Mouse (Mus musculus): ENCODE results near the gene Ehd4. TPM values are rescaled to one million over a fixed set of nuclear protein-coding genes. Genes with fewer than 3 reads are reported as not detected.

Ehd4 gene
- polyA plus RNA-seq, 1 experiment from 2014 or later = 9.7 TPM

DNA sequence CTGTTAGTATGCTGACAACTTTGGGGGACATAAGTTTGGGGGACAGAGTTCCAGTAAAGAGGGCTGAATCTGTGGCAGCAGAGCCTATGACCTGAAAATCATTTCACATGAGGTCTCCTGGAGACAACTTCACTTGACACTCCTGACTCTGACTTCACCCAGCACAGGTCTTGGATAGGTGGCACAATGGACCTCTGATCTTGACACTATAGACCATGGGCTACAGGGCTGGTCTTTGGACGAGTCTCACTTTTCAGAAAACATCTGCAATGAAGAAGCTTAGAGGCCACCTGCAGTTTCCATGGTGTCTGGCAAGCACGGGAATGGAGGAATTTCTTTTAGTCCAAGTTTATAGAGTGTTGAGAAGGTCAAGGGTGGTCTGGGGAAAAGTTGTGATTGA lies 52.0 kb downstream of the Ehd4 start:
- 58% methylated on average over 2 of the region's 2 CpGs for WGBS
- H3K9me3 ChIP-seq = no peaks in the 10 kb centered on the region
- H3K4me1 ChIP-seq = no peaks in the 10 kb centered on the region
- no peak overlapping the region for H3K27ac ChIP-seq (replicated peaks)
- H3K4me2 ChIP-seq (replicated peaks) = no peak overlapping the region
- H3K36me3 ChIP-seq = no peaks in the 10 kb centered on the region
- ATAC-seq (replicated peaks) = no peak
- no peak overlapping the region for H3K9ac ChIP-seq (replicated peaks)
- no peak overlapping the region for H3K4me3 ChIP-seq
- no peaks in the 10 kb centered on the region for H3K27me3 ChIP-seq

DNA sequence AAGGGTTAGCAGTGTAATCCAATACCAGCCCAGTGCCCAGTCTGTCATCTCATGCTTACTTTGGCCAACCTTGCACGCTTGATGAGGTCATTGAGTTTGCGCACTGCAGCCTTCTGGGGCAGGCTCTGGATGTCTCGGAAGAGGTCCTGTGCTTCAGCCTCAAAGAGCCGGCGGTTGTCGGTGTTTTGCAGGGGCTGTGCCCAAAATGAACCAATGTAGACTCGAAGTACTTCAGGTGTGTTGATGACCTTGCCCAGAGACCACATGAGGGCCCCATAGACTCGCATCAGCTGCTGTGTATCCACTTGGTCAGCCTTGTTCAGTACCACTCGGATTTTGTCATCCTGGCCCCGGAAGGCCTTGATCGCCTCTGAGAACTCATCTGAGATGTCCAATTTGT lies 52.4 kb downstream of the Ehd4 start:
- Histone ChIP-seq H3K4me3 (no peak overlapping the region), H3K4me2 (replicated peaks) (no peak overlapping the region), H3K27me3 (no peaks in the 10 kb centered on the region), H3K27ac (replicated peaks) (no peak overlapping the region), H3K4me1 (no peaks in the 10 kb centered on the region), H3K36me3 (no peaks in the 10 kb centered on the region), H3K9me3 (no peaks in the 10 kb centered on the region), H3K9ac (replicated peaks) (no peak overlapping the region)
- WGBS = 93% methylated on average over 11 of the region's 11 CpGs
- ATAC-seq (replicated peaks) = no peak

DNA sequence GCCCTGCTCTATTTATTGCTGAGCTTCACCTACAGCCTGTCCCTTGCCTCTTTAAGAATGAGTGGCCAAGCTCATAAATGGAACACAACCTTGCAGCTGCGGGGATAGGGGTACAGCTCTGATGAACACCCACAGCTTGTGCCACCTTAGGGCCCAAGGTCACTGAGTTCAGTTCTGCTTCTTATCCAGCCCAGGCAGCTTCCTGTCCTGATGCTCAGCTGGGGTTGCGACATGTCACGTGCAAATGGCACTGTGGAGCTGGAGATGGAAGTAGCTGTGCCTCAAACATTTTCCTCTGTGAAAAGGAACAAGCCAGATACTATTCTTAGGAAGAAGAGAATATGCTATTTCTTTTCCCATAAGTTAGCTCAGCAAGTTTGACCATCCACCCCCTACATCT lies 54.5 kb downstream of the Ehd4 start:
- H3K27ac ChIP-seq (replicated peaks) = no peak overlapping the region
- 86% methylated on average over 3 of the region's 3 CpGs for WGBS
- H3K4me1 ChIP-seq = no peaks in the 10 kb centered on the region
- no peaks in the 10 kb centered on the region for H3K27me3 ChIP-seq
- H3K4me3 ChIP-seq = no peak overlapping the region
- no peaks in the 10 kb centered on the region for H3K36me3 ChIP-seq
- H3K4me2 ChIP-seq (replicated peaks) = no peak overlapping the region
- no peaks in the 10 kb centered on the region for H3K9me3 ChIP-seq
- H3K9ac ChIP-seq (replicated peaks) = no peak overlapping the region
- no peak for ATAC-seq (replicated peaks)

DNA sequence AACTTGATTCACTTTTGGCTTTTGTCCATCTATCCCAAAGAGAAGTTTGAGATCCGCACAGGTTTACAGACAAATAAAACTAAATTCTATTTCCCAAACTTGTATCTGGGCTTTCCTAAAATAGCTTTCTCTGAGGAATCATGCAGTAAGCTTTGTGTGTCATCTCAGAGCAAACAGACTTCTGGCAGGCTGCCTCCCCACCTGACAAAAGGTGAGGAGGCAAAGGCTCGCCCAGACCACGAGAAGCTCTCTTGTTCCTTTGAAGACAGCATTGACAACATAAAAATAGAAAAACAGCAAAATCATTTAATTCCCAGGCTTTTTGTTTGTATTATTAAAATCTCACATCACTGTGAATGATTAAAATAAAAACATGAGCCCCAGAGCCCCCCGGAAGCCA lies 55.1 kb downstream of the Ehd4 start:
- Histone ChIP-seq H3K4me2 (replicated peaks) (no peak overlapping the region), H3K27ac (replicated peaks) (no peak overlapping the region), H3K36me3 (no peaks in the 10 kb centered on the region), H3K9me3 (no peaks in the 10 kb centered on the region), H3K4me3 (no peak overlapping the region), H3K27me3 (no peaks in the 10 kb centered on the region), H3K9ac (replicated peaks) (no peak overlapping the region), H3K4me1 (no peaks in the 10 kb centered on the region)
- 81% methylated on average over 4 of the region's 4 CpGs for WGBS
- ATAC-seq (replicated peaks) = no peak

DNA sequence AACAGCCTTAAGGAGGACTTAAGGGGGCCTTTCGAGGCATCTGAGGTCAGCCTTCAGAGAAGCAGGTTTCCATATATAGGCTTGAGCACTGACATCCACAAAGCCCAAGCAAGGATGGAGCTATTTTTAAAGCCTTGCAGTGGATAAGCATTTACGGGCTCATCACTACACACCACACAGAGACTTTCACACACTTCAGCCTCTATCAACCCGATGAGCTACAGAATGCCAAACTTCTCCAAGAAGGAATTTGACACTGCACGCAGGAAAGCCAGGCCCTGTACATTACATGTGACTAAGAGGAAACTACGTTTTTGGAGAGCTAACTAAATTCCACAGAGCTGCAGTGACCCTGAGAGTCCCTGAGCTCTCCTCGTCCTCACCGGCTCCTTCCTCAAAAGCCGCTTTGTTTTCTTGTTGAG lies 55.6 kb downstream of the Ehd4 start:
- 81% methylated on average over 8 of the region's 8 CpGs for WGBS
- H3K27ac ChIP-seq (replicated peaks) = no peak overlapping the region
- H3K9ac ChIP-seq (replicated peaks) = no peak overlapping the region
- no peak for ATAC-seq (replicated peaks)
- H3K4me3 ChIP-seq = no peak overlapping the region
- no peaks in the 10 kb centered on the region for H3K36me3 ChIP-seq
- H3K4me2 ChIP-seq (replicated peaks) = no peak overlapping the region
- H3K4me1 ChIP-seq = no peaks in the 10 kb centered on the region
- no peaks in the 10 kb centered on the region for H3K9me3 ChIP-seq
- no peaks in the 10 kb centered on the region for H3K27me3 ChIP-seq

DNA sequence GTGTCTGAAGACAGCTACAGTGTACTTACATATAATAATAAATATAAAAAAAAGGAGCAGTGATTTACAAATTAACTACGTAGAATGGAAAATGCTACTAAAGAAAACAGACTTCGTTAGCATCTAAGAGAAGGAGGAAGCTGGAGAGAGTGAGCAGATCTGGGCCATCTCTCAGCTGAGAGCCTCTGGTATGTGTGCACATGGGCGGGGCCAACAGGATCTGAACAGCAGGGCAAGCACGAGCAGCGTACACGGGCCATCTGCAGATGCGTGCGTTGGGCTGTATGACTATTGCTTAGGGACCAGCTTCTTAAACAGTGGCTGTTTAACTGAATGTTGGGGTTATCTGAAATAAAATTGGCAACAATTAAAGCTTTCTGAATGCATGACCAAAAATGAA lies 56.5 kb downstream of the Ehd4 start:
- ATAC-seq (replicated peaks) = no peak
- Histone ChIP-seq H3K36me3 (no peaks in the 10 kb centered on the region), H3K27me3 (no peaks in the 10 kb centered on the region), H3K9me3 (no peaks in the 10 kb centered on the region), H3K27ac (replicated peaks) (no peak overlapping the region), H3K4me3 (no peak overlapping the region), H3K4me2 (replicated peaks) (no peak overlapping the region), H3K9ac (replicated peaks) (no peak overlapping the region), H3K4me1 (no peaks in the 10 kb centered on the region)
- WGBS = 83% methylated on average over 8 of the region's 8 CpGs

DNA sequence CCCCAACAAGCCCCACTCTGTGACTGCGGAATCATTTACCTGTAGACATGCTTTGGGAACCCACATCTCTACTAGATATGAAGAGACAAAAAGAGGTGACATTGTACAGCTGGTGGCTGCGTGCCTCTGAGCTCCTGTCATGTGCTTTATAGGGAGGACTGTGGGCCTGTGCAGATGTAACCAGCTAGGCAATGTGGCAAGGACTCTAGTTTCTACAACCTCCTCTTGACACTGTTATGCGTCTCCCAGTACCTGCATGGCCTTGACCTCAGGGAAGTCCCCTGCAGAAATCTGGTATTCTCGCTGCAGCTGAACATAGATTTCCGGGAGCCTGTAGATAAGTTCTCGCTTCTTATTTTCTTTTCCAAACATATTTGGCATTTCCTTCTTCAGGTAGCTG lies 57.7 kb downstream of the Ehd4 start:
- Histone ChIP-seq H3K9me3 (no peaks in the 10 kb centered on the region), H3K4me1 (no peaks in the 10 kb centered on the region), H3K36me3 (no peaks in the 10 kb centered on the region), H3K27ac (replicated peaks) (no peak overlapping the region), H3K27me3 (no peaks in the 10 kb centered on the region), H3K4me3 (no peak overlapping the region), H3K4me2 (replicated peaks) (no peak overlapping the region), H3K9ac (replicated peaks) (no peak overlapping the region)
- no peak for ATAC-seq (replicated peaks)
- WGBS = 92% methylated on average over 6 of the region's 6 CpGs

DNA sequence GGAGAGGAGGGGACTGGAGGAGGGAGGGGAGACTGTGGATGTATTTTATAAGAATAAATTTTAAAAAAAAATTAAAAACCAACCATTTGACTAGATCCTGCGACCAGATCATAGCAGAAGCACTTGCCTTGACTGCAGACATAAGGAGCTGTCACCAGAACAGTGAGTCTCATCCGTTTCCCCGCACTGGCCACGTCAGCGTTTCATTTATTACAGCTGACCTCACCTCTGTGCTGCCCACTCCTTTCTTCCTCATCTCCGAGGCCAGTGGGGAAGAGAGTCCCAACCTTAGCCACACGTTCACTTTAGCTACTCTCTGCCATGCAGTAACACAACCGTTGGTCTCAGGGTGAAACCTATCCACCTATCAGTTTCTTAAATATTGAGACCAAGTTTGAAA lies 58.2 kb downstream of the Ehd4 start:
- Histone ChIP-seq H3K36me3 (no peaks in the 10 kb centered on the region), H3K4me2 (replicated peaks) (no peak overlapping the region), H3K27ac (replicated peaks) (no peak overlapping the region), H3K4me3 (no peak overlapping the region), H3K9ac (replicated peaks) (no peak overlapping the region), H3K9me3 (no peaks in the 10 kb centered on the region), H3K4me1 (no peaks in the 10 kb centered on the region), H3K27me3 (no peaks in the 10 kb centered on the region)
- 83% methylated on average over 8 of the region's 8 CpGs for WGBS
- no peak for ATAC-seq (replicated peaks)

DNA sequence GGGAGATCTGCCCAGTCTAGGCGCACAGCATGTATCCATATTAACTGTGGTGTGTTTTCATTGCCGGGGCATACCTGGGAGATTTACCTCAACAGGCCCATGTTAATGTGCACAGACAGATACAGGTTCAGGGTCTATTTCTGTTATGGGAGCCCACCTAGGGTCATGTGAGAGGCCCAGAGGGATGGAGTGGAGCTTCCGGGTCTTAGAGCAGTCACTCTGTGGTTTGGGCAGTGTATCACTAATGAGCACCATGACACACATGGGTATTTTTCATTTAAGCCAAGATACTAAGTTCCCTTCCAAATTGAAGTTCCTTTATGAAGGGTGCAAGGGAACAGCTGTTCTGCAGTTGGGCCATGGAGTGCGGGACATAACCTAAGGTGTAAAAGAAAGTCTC lies 59.2 kb downstream of the Ehd4 start:
- no peaks in the 10 kb centered on the region for H3K36me3 ChIP-seq
- no peak overlapping the region for H3K4me3 ChIP-seq
- H3K4me1 ChIP-seq = no peaks in the 10 kb centered on the region
- no peak for ATAC-seq (replicated peaks)
- 96% methylated on average over 4 of the region's 4 CpGs for WGBS
- H3K4me2 ChIP-seq (replicated peaks) = no peak overlapping the region
- H3K9me3 ChIP-seq = no peaks in the 10 kb centered on the region
- no peak overlapping the region for H3K27ac ChIP-seq (replicated peaks)
- H3K27me3 ChIP-seq = no peaks in the 10 kb centered on the region
- H3K9ac ChIP-seq (replicated peaks) = no peak overlapping the region

DNA sequence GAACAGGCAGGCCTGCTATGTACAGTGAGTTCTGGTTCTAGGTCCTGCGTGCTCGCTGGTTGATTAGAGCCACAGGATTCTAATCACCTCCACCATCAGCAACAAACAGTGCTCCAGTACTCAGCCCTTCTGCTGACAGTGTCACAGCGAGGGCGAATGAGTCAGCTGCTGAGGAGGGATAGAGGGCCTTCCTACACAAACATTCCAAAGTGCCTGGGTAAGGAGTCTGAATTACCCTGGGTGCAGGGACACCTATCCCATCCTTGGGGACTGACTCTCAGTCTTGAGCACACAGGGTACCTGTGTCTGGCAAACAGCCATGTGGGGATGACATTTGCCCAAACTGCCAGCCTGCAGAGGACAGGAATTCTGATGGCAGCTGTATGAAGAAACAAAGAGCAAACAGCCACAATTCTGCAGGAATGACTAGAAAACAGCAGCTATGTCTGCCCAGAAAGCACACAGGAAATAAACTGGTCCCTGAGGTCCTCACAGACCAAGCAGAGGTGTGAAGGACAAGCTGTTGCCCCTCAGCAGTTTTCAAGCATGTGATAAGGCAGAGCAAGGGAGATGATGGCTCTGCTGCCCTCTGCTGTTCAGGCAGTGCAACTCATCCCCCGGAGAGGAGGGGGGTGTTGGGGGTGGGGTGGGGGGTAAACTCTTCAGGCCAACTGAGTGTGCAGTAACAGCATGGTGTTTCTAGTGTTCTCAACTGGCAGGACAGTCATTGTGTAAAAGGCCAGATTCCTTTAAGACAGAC lies 60.6 kb downstream of the Ehd4 start:
- no peak overlapping the region for H3K9ac ChIP-seq (replicated peaks)
- H3K27ac ChIP-seq (replicated peaks) = no peak overlapping the region
- no peak overlapping the region for H3K4me3 ChIP-seq
- H3K4me1 ChIP-seq = no peaks in the 10 kb centered on the region
- 77% methylated on average over 5 of the region's 5 CpGs for WGBS
- ATAC-seq (replicated peaks) = no peak
- no peak overlapping the region for H3K4me2 ChIP-seq (replicated peaks)
- no peaks in the 10 kb centered on the region for H3K9me3 ChIP-seq
- H3K36me3 ChIP-seq = no peaks in the 10 kb centered on the region
- H3K27me3 ChIP-seq = no peaks in the 10 kb centered on the region

DNA sequence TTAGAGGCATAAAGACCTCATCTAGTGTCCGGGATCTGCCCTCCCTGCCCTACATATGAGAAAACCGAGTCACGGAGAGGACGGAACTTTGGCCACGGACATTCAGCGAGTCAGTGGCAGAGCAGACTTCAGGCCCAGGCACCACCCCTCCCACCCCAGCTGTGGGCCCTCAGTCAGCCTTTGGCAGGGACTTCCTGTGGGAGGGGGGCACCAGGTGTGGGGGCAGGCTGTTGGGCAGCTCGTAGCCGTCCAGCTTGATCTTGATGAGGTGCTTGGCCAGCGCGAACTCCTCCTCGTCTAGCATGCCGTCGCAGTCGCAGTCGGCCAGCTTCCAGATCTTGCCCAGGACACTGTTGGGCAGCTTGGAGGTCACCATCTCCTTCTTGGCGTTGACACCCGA lies 63.4 kb downstream of the Ehd4 start:
- H3K9ac ChIP-seq (replicated peaks) = no peak overlapping the region
- no peaks in the 10 kb centered on the region for H3K27me3 ChIP-seq
- H3K4me1 ChIP-seq = no peaks in the 10 kb centered on the region
- no peak overlapping the region for H3K27ac ChIP-seq (replicated peaks)
- no peak for ATAC-seq (replicated peaks)
- no peaks in the 10 kb centered on the region for H3K9me3 ChIP-seq
- no peak overlapping the region for H3K4me3 ChIP-seq
- no peaks in the 10 kb centered on the region for H3K36me3 ChIP-seq
- WGBS = 95% methylated on average over 17 of the region's 17 CpGs
- H3K4me2 ChIP-seq (replicated peaks) = no peak overlapping the region

DNA sequence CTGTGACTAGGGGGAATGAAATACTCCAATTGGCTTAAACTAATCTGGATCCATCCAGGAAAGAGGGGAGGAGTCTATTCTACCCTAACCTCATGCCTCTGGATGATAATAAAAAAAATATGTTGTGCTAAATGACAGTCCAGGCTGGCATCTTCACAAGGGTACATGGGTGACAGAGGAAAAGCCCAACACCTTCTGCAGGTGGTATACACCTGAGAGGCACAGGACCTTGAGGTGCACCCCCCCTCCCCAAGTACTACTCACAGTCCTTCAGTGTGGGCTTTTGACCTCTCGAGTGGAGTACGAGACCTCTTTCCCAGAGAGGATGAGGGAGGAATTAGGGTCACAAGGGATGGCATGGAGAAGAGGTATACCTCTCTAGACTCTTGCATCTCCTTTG lies 66.5 kb downstream of the Ehd4 start:
- ATAC-seq (replicated peaks) = no peak
- H3K9ac ChIP-seq (replicated peaks) = no peak overlapping the region
- H3K4me3 ChIP-seq = no peak overlapping the region
- H3K9me3 ChIP-seq = no peaks in the 10 kb centered on the region
- 89% methylated on average over 2 of the region's 2 CpGs for WGBS
- no peaks in the 10 kb centered on the region for H3K4me1 ChIP-seq
- no peak overlapping the region for H3K27ac ChIP-seq (replicated peaks)
- no peak overlapping the region for H3K4me2 ChIP-seq (replicated peaks)
- H3K27me3 ChIP-seq = no peaks in the 10 kb centered on the region
- no peaks in the 10 kb centered on the region for H3K36me3 ChIP-seq

DNA sequence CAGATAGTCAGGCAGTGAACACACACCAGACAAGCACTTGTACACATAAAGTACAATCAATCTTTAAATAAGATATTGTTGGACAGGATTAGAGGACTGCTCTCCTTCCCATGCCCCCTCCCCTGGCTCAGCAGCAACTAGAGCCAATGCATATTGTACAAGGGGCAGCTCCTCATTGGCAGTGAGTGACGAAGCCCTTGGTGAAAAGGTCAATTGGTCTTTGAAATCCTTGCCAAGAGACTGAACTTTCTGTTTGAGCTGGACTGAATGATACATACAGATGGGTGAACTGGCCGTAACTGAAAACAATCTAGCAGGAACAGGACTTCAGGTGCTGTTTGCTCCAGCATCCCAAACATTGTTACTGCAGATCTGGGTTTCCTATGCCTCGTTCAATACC lies 67.0 kb downstream of the Ehd4 start:
- no peak overlapping the region for H3K4me3 ChIP-seq
- H3K36me3 ChIP-seq = no peaks in the 10 kb centered on the region
- 74% methylated on average over 3 of the region's 3 CpGs for WGBS
- no peaks in the 10 kb centered on the region for H3K27me3 ChIP-seq
- no peak overlapping the region for H3K4me2 ChIP-seq (replicated peaks)
- H3K4me1 ChIP-seq = no peaks in the 10 kb centered on the region
- H3K27ac ChIP-seq (replicated peaks) = no peak overlapping the region
- H3K9ac ChIP-seq (replicated peaks) = no peak overlapping the region
- ATAC-seq (replicated peaks) = no peak
- no peaks in the 10 kb centered on the region for H3K9me3 ChIP-seq

Measured in forebrain, embryonic 15.5 days (tissue).